Comparison of ENCODE assay signal across 12 mouse cellular contexts in the genomic region with DNA sequence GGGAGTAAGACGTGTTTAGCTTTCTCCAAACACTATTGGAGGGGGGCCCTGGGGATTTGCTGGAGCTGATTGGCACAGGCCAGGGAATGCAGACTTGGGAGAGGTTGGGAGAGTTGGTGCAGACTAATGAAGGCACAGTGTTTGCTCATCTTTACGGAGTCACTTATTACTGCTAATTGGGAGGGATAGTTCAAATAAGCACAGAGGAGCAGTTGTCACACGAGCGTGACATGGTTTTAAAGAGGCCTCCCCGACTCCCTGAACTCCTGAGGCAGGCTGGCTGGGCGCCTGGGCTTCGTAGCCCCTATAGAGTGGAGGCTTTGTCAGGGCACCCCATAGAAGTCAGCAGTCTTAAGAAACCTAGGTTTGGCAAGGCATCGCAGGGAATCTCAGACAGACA.
DNase-seq lines count a peak whose midpoint lies in the region; ATAC-seq and TF ChIP-seq lines count a peak whose summit lies in the region.
"Had no signal": no experiment of that assay in that cellular context is flagged by ENCODE, and none has a peak within 500 bp of the region (broad histone marks: within the 10 kb centered on the region; RNA-seq: fewer than 3 reads in every experiment).

No protein-coding gene starts in this region.

- no peak for TF ChIP-seq CTCF in forebrain, postnatal 0 days (IDR thresholded peaks at IDR 0.05; ENCODE audit: low read depth)

- H3K36me3 ChIP-seq in neural tube, embryonic 12.5 days, result no peaks in the 10 kb centered on the region
- no peaks in the 10 kb centered on the region for H3K36me3 ChIP-seq in forebrain, postnatal 0 days (ENCODE audit: insufficient read depth)
- no peaks in the 10 kb centered on the region for H3K36me3 ChIP-seq in midbrain, embryonic 12.5 days

- no peak for DNase-seq in neural tube, embryonic 10.5 days (ENCODE audit: extremely low spot score, low spot score)
- peak; percentile 46 for DNase-seq in forebrain, postnatal 0 days
- DNase-seq in right cerebral cortex, postnatal 36 days (ENCODE audit: low spot score in 2 of 2), result peak; percentile 4 to 5
- DNase-seq in thymus, postnatal 4 days, result no peak
- DNase-seq in thymus, postnatal 0 days (ENCODE audit: low spot score), result no peak
- DNase-seq: adrenal gland, postnatal 14 days; cerebellum, adult 11 months; kidney, adult 11 months; lung, postnatal 14 days had no signal

- H3K27me3 ChIP-seq in neural tube, embryonic 12.5 days (replicated peaks), result no peaks in the 10 kb centered on the region
- no peaks in the 10 kb centered on the region for H3K27me3 ChIP-seq in forebrain, postnatal 0 days (ENCODE audit: insufficient read depth, low read length)
- peaks cover 14% of the 10 kb centered on the region for H3K27me3 ChIP-seq in midbrain, embryonic 12.5 days

- no peak overlapping the region for H3K4me2 ChIP-seq in neural tube, embryonic 12.5 days (replicated peaks)
- no peak overlapping the region for H3K4me2 ChIP-seq in forebrain, postnatal 0 days (ENCODE audit: low read depth)
- no peak overlapping the region for H3K4me2 ChIP-seq in midbrain, embryonic 12.5 days (replicated peaks)

- no peak overlapping the region for H3K9ac ChIP-seq in neural tube, embryonic 12.5 days
- H3K9ac ChIP-seq in forebrain, postnatal 0 days, result no peak overlapping the region
- no peak overlapping the region for H3K9ac ChIP-seq in midbrain, embryonic 12.5 days (replicated peaks)

- H3K27ac ChIP-seq in neural tube, embryonic 12.5 days, result no peak overlapping the region
- no peak overlapping the region for H3K27ac ChIP-seq in forebrain, postnatal 0 days (ENCODE audit: low read depth, low read length)
- H3K27ac ChIP-seq in midbrain, embryonic 12.5 days (replicated peaks), result 0 out of 2 replicates have a peak overlapping the region, but pooled peaks have one; percentile 49

- ATAC-seq in neural tube, embryonic 12.5 days (ENCODE audit: low FRiP score, low read depth), result peak; percentile 70
- peak; percentile 92 for ATAC-seq in forebrain, postnatal 0 days
- ATAC-seq in midbrain, embryonic 12.5 days (ENCODE audit: low FRiP score, low read depth), result peak; percentile 72

- H3K4me3 ChIP-seq in neural tube, embryonic 12.5 days, result no peak overlapping the region
- no peak overlapping the region for H3K4me3 ChIP-seq in forebrain, postnatal 0 days (ENCODE audit: low read depth, low read length)
- H3K4me3 ChIP-seq in midbrain, embryonic 12.5 days, result no peak overlapping the region
- H3K4me3 ChIP-seq: myocyte had no signal

- 45% methylated on average over 8 of the region's 8 CpGs for WGBS in neural tube, embryonic 12.5 days
- WGBS in forebrain, postnatal 0 days, result 17% methylated on average over 8 of the region's 8 CpGs
- 46% methylated on average over 8 of the region's 8 CpGs for WGBS in midbrain, embryonic 12.5 days

- H3K9me3 ChIP-seq in neural tube, embryonic 12.5 days, result no peaks in the 10 kb centered on the region
- H3K9me3 ChIP-seq in forebrain, postnatal 0 days (ENCODE audit: low read length), result no peaks in the 10 kb centered on the region
- no peaks in the 10 kb centered on the region for H3K9me3 ChIP-seq in midbrain, embryonic 12.5 days

- H3K4me1 ChIP-seq in neural tube, embryonic 12.5 days, result 0 out of 2 replicates have a peak, but pooled peaks cover 5% of the 10 kb centered on the region
- H3K4me1 ChIP-seq in forebrain, postnatal 0 days (ENCODE audit: insufficient read depth), result no peaks in the 10 kb centered on the region
- peaks cover 5% of the 10 kb centered on the region for H3K4me1 ChIP-seq in midbrain, embryonic 12.5 days

Comparison
In these comparisons a context has a peak if more than half of its experiments do, and no peak if none do; other contexts are left out.
1. DNase-seq: peak in forebrain, postnatal 0 days (single experiment) and right cerebral cortex, postnatal 36 days (2 of 2); none in neural tube, embryonic 10.5 days (single experiment), thymus, postnatal 4 days (single experiment) and thymus, postnatal 0 days (single experiment).
2. Peak in every context shown above with its lines, with median percentiles within 50 percentile points of each other: ATAC-seq.